Mouse (Mus musculus) spleen, postnatal 10 days (tissue): ENCODE data around the gene Olfr522.

Experiments
- DNase-seq, 2 experiments: peaks; one replicate each; pipeline ENCODE4 v3.0.0; 2021 to 2022; ENCODE audit warnings: low spot score in 2 of 2

Gene Olfr522

DNA sequence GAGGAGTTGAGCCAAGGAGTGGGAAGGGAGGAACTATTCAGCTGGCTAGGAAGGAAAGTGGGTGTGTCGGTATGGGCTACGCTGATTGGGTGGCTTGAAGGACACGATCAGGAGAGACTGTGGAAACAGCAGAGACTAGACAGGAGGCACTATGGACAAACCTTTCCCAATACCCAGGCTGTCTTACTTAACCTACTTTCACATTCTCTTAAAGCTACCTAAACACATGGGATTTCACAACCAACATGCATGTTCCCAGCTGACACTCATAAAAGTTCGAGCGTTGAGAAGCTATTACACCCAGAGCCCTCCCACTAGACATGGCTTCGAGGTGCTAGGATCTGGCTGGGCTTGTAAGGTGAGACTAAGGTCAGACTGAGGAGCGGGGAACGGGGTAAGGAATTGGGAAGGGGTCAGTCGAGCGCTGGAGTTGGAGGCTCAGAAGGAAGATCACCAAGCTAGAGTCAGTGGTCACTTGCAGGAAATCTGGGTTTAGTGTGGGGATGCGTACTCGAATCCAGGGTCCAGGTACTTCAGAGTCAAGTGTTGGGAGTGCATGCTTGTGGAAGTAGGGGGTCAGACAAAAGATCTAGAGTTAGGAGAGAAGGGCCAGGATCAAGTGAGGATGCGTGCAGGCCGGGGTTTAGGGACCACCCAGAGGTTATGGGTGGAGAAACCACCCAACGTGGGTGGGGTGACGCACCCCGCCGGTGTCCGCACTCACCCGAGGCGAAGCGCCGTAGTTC lies 48.8 kb downstream of the Olfr522 start, which contains the start of gene Paox:
Gene Paox, plus strand, starts transcription at position 217 of the 746 bp plus-strand sequence.
- peak; percentile 20 to 33 for DNase-seq

DNA sequence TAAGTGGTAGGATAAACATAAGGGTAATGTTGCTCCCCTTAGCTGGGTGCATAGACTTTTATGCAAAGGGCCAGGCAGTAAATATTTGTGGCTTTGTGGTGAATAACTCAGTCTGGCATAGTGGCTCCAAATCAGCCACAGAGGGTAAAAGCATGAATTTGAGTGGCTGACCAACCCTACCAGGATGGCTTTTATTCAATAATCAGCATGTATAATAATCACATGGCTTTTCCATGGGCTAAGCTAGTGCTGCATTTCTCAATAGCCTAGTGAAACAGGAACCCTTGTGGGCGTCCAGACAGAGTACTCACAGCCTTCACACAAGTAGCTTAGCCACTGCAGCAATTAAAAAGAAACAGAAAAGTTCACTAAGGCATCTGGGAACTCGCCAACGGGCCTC lies 52.6 kb downstream of the Olfr522 start:
- DNase-seq, result no peak
